Mouse (Mus musculus): ENCODE measurements around the gene 4921536K21Rik.
A peak's percentile ranks its signal among the peaks of the same experiment; 100 is the strongest.

Gene 4921536K21Rik

DNA sequence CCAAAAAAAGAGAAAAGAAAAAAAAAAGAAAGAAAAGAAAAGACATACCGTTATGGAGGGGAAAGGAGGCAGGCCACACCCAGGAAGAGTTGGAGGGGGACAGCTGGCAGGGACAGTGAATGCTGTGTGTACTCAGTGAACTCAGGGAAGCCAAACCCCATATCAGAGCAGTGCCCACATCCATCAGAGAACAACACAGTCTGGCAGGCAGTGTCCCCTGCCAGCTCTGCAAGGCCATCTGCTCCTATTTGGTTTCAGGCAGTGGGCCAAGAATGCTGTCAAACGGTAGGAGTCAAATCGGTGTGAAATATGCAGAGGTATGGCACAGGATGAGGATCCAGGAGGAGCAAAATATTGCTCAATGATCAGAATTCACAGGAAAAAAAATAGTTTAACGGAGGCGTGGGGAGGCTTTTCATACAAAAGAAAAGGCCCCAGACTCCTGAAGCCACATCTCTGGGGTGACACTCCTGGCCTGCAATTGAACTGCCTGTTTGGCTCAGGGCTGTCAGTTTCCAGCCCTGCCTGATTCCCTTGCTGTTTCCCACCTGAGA lies 41.3 kb downstream of the 4921536K21Rik start:
- DNase-seq (ENCODE audit: low read depth): peak; percentile 62

DNA sequence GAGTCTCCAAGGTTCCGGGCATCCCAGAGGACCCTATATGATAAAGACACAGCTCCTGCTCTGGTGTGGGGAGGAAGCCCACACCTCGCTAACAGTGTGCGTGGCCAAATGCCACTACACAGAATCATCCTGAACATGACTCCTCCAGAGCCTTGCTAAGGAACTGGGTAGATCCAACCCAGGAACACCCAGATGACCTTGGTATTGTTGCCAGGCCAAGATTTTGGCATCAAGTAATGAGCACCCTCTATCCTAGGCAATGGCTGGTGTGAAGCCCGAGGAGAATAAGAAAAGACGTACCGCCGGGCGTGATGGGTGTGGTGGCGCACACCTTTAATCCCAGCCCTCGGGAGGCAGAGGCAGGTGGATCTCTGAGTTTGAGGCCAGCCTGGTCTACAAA lies 41.9 kb downstream of the 4921536K21Rik start:
- DNase-seq (ENCODE audit: low read depth): no peak

DNA sequence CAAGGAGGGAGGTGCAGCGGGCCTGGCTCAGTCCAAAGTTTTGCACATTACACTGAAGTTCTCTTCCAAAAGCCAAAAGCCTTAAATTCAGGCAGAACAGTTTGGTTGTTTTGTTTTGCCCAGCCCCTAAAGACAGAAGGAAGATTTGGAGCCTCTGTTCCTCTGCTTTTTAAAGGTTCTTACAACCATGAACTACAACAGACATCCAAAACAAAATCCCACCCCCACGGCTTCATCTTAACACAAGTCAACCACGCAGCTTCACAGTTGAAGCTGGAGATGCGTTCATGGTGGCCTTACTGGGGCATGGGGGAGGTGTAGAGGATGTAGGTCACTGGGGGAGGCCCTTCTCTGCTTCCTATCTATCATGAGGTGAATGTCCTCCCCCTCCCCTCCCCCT lies 43.0 kb downstream of the 4921536K21Rik start:
- no peak for DNase-seq (ENCODE audit: low read depth)

DNA sequence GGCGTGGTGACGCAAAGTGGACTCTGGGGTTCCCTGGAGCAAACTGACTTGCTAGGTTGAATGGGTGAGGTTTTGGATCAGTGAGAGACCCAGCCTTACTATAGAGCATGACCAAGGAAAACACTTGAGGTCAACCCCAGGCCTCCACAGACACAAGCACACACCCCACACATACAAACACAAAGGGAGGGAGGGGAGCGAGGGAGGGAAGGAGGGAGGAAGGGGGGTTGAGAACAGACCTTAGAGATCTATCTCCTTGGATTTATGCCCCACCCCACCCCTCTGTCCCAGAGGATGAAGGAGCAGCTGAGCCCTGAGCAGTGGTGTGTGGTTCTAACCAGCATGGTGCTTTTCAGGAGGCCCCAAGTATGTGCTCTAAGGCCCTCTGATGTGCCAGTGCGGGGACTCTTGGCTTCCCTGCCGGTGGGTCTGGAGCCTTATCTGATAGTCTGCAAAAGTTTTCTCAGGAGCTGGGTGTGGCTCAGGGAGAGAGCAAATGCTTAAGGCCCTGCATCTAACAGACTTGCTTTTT lies 44.1 kb downstream of the 4921536K21Rik start:
- DNase-seq (ENCODE audit: low read depth): no peak

DNA sequence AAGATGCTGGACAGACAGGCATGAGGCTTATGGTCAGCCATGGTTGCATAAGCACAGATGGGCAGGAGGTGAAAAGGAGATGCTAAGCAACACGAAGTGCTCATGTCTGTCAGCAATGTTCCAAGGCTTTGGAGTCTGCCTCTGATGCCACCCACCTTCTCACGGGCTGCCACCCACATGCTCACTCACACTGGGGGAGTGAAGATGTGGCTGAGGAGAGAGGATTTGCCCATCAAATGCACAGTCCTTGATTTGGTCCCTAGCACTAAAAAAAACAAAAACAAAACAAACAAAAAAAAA lies 44.6 kb downstream of the 4921536K21Rik start:
- DNase-seq (ENCODE audit: low read depth): no peak

DNA sequence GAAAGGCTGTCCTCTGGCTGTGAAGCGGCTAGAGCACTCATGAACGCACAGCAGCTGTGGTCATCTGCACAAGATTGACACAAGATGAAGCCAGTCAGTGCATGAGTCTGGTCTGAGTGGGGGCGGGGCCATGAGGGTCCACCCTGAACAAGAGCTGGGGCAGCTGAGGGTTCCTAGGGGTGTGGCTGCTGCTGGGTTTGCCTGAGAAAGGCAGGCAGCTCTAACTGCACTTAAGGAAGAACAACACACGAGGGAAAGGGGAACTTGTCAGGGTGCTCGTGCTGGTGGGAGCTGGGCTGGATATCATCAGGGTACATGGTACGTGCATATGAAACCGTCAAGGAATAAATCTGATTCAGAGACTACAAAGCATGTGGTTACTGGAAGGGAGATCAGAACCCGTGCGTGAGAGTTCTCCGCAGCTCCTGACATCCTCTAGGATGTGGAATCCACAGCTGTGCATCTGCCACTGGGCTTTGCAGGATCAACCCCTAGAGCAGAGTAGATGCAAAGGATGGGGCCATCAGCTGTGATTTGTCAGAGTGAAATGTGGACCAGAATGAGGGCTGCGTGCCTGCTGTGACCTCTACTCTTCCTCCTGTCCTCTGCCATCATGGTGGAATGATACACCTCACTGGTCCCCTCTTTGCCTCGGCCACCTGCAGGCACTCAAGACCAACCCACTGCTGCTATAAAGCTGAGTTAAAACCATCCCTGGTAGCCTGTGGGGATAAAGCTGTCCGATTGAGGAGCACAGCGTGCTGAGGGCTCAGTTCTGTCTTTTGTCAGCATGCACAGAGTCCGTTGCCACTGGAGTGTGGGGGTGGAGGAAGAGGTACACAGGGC lies 45.2 kb downstream of the 4921536K21Rik start:
- peak; percentile 21 for DNase-seq (ENCODE audit: low read depth)

DNA sequence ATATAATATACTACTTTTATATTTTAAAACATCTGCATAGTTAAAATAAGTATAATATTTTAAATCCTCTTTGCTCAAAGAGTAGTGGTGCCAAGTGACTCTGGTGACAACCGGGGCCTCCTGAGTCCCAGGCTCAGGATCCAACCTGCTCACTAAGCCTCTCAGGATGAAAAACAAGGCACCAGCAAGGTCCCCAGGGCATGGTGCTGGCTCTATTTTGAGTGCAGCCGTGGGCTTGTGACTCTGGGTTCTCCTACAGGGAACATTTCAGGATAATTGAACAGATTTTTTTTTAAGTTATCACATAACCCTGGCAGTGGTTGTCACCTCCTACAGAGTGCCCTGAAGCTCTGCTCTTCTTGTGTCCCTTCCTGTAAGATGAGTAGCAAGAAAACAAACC lies 48.5 kb downstream of the 4921536K21Rik start:
- no peak for DNase-seq (ENCODE audit: low read depth)

DNA sequence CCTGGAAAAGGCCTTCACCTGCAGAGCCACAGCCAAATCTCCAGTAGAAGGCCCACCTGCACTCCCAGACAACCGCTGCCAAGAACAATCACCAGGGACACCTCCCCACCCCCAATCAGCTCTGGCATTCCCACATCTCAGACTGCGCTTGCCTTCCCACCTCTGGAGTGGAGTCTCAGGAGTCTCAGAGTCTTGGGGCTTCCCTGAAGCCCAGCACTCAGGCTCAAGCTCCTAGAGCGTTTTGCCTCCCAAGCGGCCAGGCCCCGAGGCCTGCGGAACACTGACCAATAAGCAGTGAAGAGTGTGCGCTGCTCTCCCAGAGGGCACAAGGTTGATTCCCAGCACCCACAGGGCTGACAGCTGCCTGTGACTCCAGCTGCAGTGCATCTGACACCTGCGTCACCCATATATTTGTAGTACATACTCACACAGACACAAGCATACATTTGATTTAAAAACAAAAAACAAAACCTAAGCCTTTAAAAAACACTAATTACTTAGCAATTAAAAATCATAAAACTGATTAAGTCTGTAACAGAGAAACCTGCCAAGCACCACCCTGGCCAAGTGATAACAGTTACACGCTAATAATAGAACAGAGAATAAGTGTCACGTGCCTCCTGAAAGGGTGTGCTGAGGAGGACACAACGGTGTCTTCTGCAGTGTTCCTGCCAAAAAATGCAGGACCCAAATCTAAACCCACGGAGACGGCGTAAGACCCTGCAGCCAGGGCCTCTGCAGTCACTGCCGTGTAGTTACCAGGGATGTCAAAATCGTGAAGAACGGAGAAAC lies 50.8 kb downstream of the 4921536K21Rik start:
- DNase-seq (ENCODE audit: low read depth): no peak

Data from NIH3T3 (cell line).